Mouse (Mus musculus): Measurements from ENCODE around the gene Tmem202. TPM values are rescaled to one million over a fixed set of nuclear protein-coding genes. Genes with fewer than 3 reads are reported as not detected.

Tmem202 gene
- polyA plus RNA-seq, 2 experiments, result 0.03 TPM; not detected in 1

- Histone ChIP-seq H3K27ac (no peak overlapping the region), H3K4me3 (ENCODE audit: insufficient read depth in 1 of 2, low read depth in 2 of 2, low read length in 2 of 2) (no peak overlapping the region), H3K4me2 (ENCODE audit: low read depth) (no peak overlapping the region), H3K27me3 (ENCODE audit: control insufficient read depth, insufficient read depth, low read length) (no peaks in the 10 kb centered on the region), H3K9ac (replicated peaks) (no peak overlapping the region), H3K36me3 (replicated peaks; ENCODE audit: control insufficient read depth, insufficient read depth, low read depth) (no peaks in the 10 kb centered on the region), H3K4me1 (replicated peaks; ENCODE audit: control insufficient read depth in 2 of 2, insufficient read depth in 2 of 2, low read length in 1 of 2) (no peaks in the 10 kb centered on the region; a peak in 2 of 4 replicates), H3K9me3 (ENCODE audit: control insufficient read depth, low read length) (no peaks in the 10 kb centered on the region)
- TF ChIP-seq EP300 (IDR thresholded peaks at IDR 0.05; ENCODE audit: low read depth) (no peak), CTCF (IDR thresholded peaks at IDR 0.05; ENCODE audit: low read depth) (no peak)
- 55% methylated on average over 5 of the region's 5 CpGs for WGBS (ENCODE audit: insufficient replicate concordance)
- DNase-seq (ENCODE audit: low read depth in 3 of 3, low spot score in 3 of 3) (no peak), ATAC-seq (ENCODE audit: insufficient read depth) (no peak)
Observed at GRCm38 (mm10) chr9:59518976-59519375, 20.7 kb downstream of the Tmem202 start.

DNA sequence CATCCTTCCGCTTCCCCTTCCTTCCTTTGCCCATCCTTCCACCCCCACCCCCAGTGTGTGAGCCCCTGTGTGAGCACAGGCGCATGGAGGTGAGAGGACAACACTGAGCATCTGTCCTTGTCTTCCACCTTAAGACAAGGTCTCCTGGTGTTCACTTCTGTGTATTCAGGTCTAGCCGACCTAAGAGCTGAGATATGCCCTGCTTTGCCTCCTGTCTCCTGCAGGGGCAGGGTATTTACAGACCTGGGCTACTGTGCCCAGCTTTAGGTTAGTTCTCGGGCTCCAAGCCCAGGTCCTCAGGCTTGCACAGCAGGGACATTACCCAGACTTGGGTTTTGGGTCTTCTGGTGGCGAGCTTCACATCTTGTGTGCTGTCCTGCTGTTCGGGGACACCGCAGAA lies 22.5 kb downstream of the Tmem202 start:
- DNase-seq (ENCODE audit: low read depth in 3 of 3, low spot score in 3 of 3), result no peak
- no peaks in the 10 kb centered on the region for H3K4me1 ChIP-seq (replicated peaks; ENCODE audit: control insufficient read depth in 2 of 2, insufficient read depth in 2 of 2, low read length in 1 of 2)
- H3K27ac ChIP-seq, result no peak overlapping the region
- H3K27me3 ChIP-seq (ENCODE audit: control insufficient read depth, insufficient read depth, low read length), result no peaks in the 10 kb centered on the region
- H3K4me3 ChIP-seq (ENCODE audit: insufficient read depth in 1 of 2, low read depth in 2 of 2, low read length in 2 of 2), result no peak overlapping the region
- no peaks in the 10 kb centered on the region for H3K9me3 ChIP-seq (ENCODE audit: control insufficient read depth, low read length)
- TF ChIP-seq EP300 (IDR thresholded peaks at IDR 0.05; ENCODE audit: low read depth) (no peak), CTCF (IDR thresholded peaks at IDR 0.05; ENCODE audit: low read depth) (0 out of 2 replicates have a peak, but pooled peaks have one; percentile 12)
- WGBS (ENCODE audit: insufficient replicate concordance), result 50% methylated on average over 7 of the region's 7 CpGs
- H3K4me2 ChIP-seq (ENCODE audit: low read depth), result no peak overlapping the region
- H3K9ac ChIP-seq (replicated peaks), result no peak overlapping the region
- no peak for ATAC-seq (ENCODE audit: insufficient read depth)
- H3K36me3 ChIP-seq (replicated peaks; ENCODE audit: control insufficient read depth, insufficient read depth, low read depth), result no peaks in the 10 kb centered on the region

- 22% methylated on average over 3 of the region's 3 CpGs for WGBS (ENCODE audit: insufficient replicate concordance)
- no peaks in the 10 kb centered on the region for H3K9me3 ChIP-seq (ENCODE audit: control insufficient read depth, low read length)
- H3K4me1 ChIP-seq (replicated peaks; ENCODE audit: control insufficient read depth in 2 of 2, insufficient read depth in 2 of 2, low read length in 1 of 2), result no peaks in the 10 kb centered on the region
- H3K4me2 ChIP-seq (ENCODE audit: low read depth), result no peak overlapping the region
- TF ChIP-seq EP300 (IDR thresholded peaks at IDR 0.05; ENCODE audit: low read depth) (no peak), CTCF (IDR thresholded peaks at IDR 0.05; ENCODE audit: low read depth) (no peak)
- H3K27me3 ChIP-seq (ENCODE audit: control insufficient read depth, insufficient read depth, low read length), result no peaks in the 10 kb centered on the region
- H3K27ac ChIP-seq, result no peak overlapping the region
- H3K9ac ChIP-seq (replicated peaks), result no peak overlapping the region
- ATAC-seq (ENCODE audit: insufficient read depth), result no peak
- no peak for DNase-seq (ENCODE audit: low read depth in 3 of 3, low spot score in 3 of 3)
- H3K36me3 ChIP-seq (replicated peaks; ENCODE audit: control insufficient read depth, insufficient read depth, low read depth), result no peaks in the 10 kb centered on the region
- no peak overlapping the region for H3K4me3 ChIP-seq (ENCODE audit: insufficient read depth in 1 of 2, low read depth in 2 of 2, low read length in 2 of 2)
Observed at GRCm38 (mm10) chr9:59515069-59515468, 24.6 kb downstream of the Tmem202 start.

GRCm38 (mm10) chr9:59512381-59512780 lies 27.3 kb downstream of the Tmem202 start:
- no peak overlapping the region for H3K9ac ChIP-seq (replicated peaks)
- H3K4me1 ChIP-seq (replicated peaks; ENCODE audit: control insufficient read depth in 2 of 2, insufficient read depth in 2 of 2, low read length in 1 of 2), result no peaks in the 10 kb centered on the region
- 63% methylated on average over 4 of the region's 4 CpGs for WGBS (ENCODE audit: insufficient replicate concordance)
- H3K4me2 ChIP-seq (ENCODE audit: low read depth), result no peak overlapping the region
- no peaks in the 10 kb centered on the region for H3K9me3 ChIP-seq (ENCODE audit: control insufficient read depth, low read length)
- ATAC-seq (ENCODE audit: insufficient read depth) (no peak), DNase-seq (ENCODE audit: low read depth in 3 of 3, low spot score in 3 of 3) (no peak)
- no peak for TF ChIP-seq EP300 (IDR thresholded peaks at IDR 0.05; ENCODE audit: low read depth)
- no peak for TF ChIP-seq CTCF (IDR thresholded peaks at IDR 0.05; ENCODE audit: low read depth)
- H3K36me3 ChIP-seq (replicated peaks; ENCODE audit: control insufficient read depth, insufficient read depth, low read depth), result no peaks in the 10 kb centered on the region
- no peak overlapping the region for H3K4me3 ChIP-seq (ENCODE audit: insufficient read depth in 1 of 2, low read depth in 2 of 2, low read length in 2 of 2)
- H3K27me3 ChIP-seq (ENCODE audit: control insufficient read depth, insufficient read depth, low read length), result no peaks in the 10 kb centered on the region
- H3K27ac ChIP-seq, result no peak overlapping the region

DNA sequence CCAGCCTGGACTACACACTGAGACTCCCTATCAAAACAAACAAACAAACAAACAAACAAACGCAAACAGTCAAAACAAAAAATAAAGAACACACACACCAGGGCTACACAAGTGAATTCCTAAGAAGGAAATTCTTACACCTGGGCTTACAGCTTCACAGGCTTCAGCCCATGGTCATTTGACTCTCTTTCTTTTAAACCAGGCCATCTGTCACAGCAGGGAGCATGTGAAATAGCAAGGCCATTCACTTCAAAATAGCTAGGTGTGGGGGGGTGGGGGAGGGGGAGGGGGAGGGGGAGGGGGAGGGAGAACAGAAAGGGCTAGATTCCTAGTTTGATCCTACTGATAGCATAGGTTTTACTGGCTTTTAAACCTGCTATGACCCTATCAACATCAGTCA lies 31.5 kb downstream of the Tmem202 start:
- WGBS (ENCODE audit: insufficient replicate concordance), result 43% methylated on average over 1 of the region's 1 CpGs
- Histone ChIP-seq H3K4me3 (ENCODE audit: insufficient read depth in 1 of 2, low read depth in 2 of 2, low read length in 2 of 2) (no peak overlapping the region), H3K27me3 (ENCODE audit: control insufficient read depth, insufficient read depth, low read length) (no peaks in the 10 kb centered on the region), H3K9me3 (ENCODE audit: control insufficient read depth, low read length) (no peaks in the 10 kb centered on the region), H3K4me2 (ENCODE audit: low read depth) (no peak overlapping the region), H3K27ac (no peak overlapping the region), H3K4me1 (replicated peaks; ENCODE audit: control insufficient read depth in 2 of 2, insufficient read depth in 2 of 2, low read length in 1 of 2) (no peaks in the 10 kb centered on the region), H3K36me3 (replicated peaks; ENCODE audit: control insufficient read depth, insufficient read depth, low read depth) (no peaks in the 10 kb centered on the region), H3K9ac (replicated peaks) (no peak overlapping the region)
- ATAC-seq (ENCODE audit: insufficient read depth) (no peak), DNase-seq (ENCODE audit: low read depth in 3 of 3, low spot score in 3 of 3) (no peak)
- TF ChIP-seq EP300 (IDR thresholded peaks at IDR 0.05; ENCODE audit: low read depth) (no peak), CTCF (IDR thresholded peaks at IDR 0.05; ENCODE audit: low read depth) (no peak)
